Mouse (Mus musculus) lung, embryonic 14.5 days (tissue): ENCODE results near the gene Cd79b. TPM values are rescaled to one million over a fixed set of nuclear protein-coding genes. Genes with fewer than 3 reads are reported as not detected.

Source experiments
- ATAC-seq: fragments of 200-750 bp; cut with Nextera tagmentation; 2 replicates; pipeline ENCODE4 v1.8.0; 2017; ENCODE audit warnings: mild to moderate bottlenecking, moderate TSS enrichment, moderate library complexity; ENCODE audit not compliant: insufficient read depth
- DNase-seq: peaks from one replicate; pipeline ENCODE4 v3.0.0-alpha.2; 2015
- H3K27ac ChIP-seq: fragments of 300-500 bp; sonication (generic); 2 replicates; pipeline ENCODE4 v1.5.1; 2014; ENCODE audit warnings: low read depth, mild to moderate bottlenecking, moderate library complexity
- H3K27me3 ChIP-seq: fragments of 300-500 bp; sonication (generic); 2 replicates; pipeline ENCODE4 v1.6.1; 2014; ENCODE audit warnings: low read length, control low read depth; ENCODE audit not compliant: insufficient read depth
- H3K36me3 ChIP-seq: fragments of 300-500 bp; sonication (generic); 2 replicates; pipeline ENCODE4 v1.6.1; 2014; ENCODE audit warnings: control low read depth; ENCODE audit not compliant: insufficient read depth
- H3K4me1 ChIP-seq: fragments of 300-500 bp; sonication (generic); 2 replicates; pipeline ENCODE4 v1.6.1; 2014; ENCODE audit warnings: antibody characterized with exemption, control low read depth; ENCODE audit not compliant: insufficient read depth
- H3K4me2 ChIP-seq: fragments of 300-500 bp; sonication (generic); 2 replicates; pipeline ENCODE4 v1.6.1; 2014; ENCODE audit warnings: mild to moderate bottlenecking
- H3K4me3 ChIP-seq: fragments of 300-500 bp; sonication (generic); 2 replicates; pipeline ENCODE4 v1.5.1; 2014; ENCODE audit warnings: low read depth, low read length
- H3K9ac ChIP-seq: fragments of 300-500 bp; sonication (generic); 2 replicates; pipeline ENCODE4 v1.6.1; 2014
- H3K9me3 ChIP-seq: fragments of 300-500 bp; sonication (generic); 2 replicates; pipeline ENCODE4 v1.6.1; 2016; ENCODE audit warnings: low read depth, low read length, control low read depth
- CTCF ChIP-seq: IDR thresholded peaks from 2 replicates; pipeline ENCODE4 v1.5.1; 2016; ENCODE audit warnings: antibody characterized with exemption, low read depth
- WGBS: fragments of 180-500 bp; shearing (Covaris S2); extraction: QIAGEN DNeasy Blood & Tissue Kit; methylation state at CpG from one replicate; pipeline ENCODE4 v1.1.7; 2014; 5-methylcytosine and 5-hydroxymethylcytosine counted together
- polyA plus RNA-seq: library from polyadenylated mRNA; unstranded; fragments of >200 nt; fragmentation: Nextera tagmentation; extraction: Ambion mirVana; gene quantifications from 2 replicates; pipeline ENCODE4 v1.2.1, GENCODE M21; 2014

Gene Cd79b
- polyA plus RNA-seq, 1 experiment from 2014 or later: 3.4 TPM

- Histone ChIP-seq H3K27ac (no peak overlapping the region), H3K4me1 (peaks cover 9% of the 10 kb centered on the region), H3K9me3 (no peaks in the 10 kb centered on the region), H3K4me2 (no peak overlapping the region), H3K27me3 (no peaks in the 10 kb centered on the region), H3K9ac (no peak overlapping the region), H3K4me3 (no peak overlapping the region), H3K36me3 (peaks cover 88% of the 10 kb centered on the region)
- 86% methylated on average over 9 of the region's 9 CpGs for WGBS
- DNase-seq (no peak), ATAC-seq (no peak)
- no peak for TF ChIP-seq CTCF
These were observed 50.6 kb downstream of the Cd79b start for GRCm38 (mm10) chr11:106263963-106264362.

Other genes with a start within 250 kb of the Cd79b start
- 9.5 TPM in 2 replicates for gene Taco1, start 248.7 kb downstream of the Cd79b start, polyA plus RNA-seq
- 29.1 and 33.4 TPM in 2 replicates for gene Map3k3, start 230.1 kb downstream of the Cd79b start, polyA plus RNA-seq
- not detected in 2 replicates for gene Gm10840, start 153.9 kb downstream of the Cd79b start, polyA plus RNA-seq
- 211 and 229 TPM in 2 replicates for gene Limd2, start 153.9 kb downstream of the Cd79b start, polyA plus RNA-seq
- gene Strada, start 112.6 kb downstream of the Cd79b start, polyA plus RNA-seq: 31.7 and 32.6 TPM in 2 replicates
- gene Ccdc47, start 98.4 kb downstream of the Cd79b start, polyA plus RNA-seq: 66.5 and 69.6 TPM in 2 replicates
- 75.5 and 82.1 TPM in 2 replicates for gene Ddx42, start 97.8 kb downstream of the Cd79b start, polyA plus RNA-seq
- gene Ftsj3, start 58.7 kb downstream of the Cd79b start, polyA plus RNA-seq: 60.7 and 66.9 TPM in 2 replicates
- gene Psmc5, start 58.6 kb downstream of the Cd79b start, polyA plus RNA-seq: 275 and 288 TPM in 2 replicates
- 81.2 and 91.0 TPM in 2 replicates for gene Smarcd2, start 41.8 kb downstream of the Cd79b start, polyA plus RNA-seq
- gene Tcam1, start 38.1 kb downstream of the Cd79b start, polyA plus RNA-seq: 0.18 and 0.39 TPM in 2 replicates
- not detected in 2 replicates for gene Gh, start 12.9 kb downstream of the Cd79b start, polyA plus RNA-seq
- gene Scn4a, start 38.5 kb upstream of the Cd79b start, polyA plus RNA-seq: 0.05 and 0.24 TPM in 2 replicates
- 0.16 and 0.39 TPM in 2 replicates for gene Prr29, start 50.7 kb upstream of the Cd79b start, polyA plus RNA-seq
- 68.3 and 76.7 TPM in 2 replicates for gene Icam2, start 73.3 kb upstream of the Cd79b start, polyA plus RNA-seq
- 7.5 and 8.6 TPM in 2 replicates for gene Ern1, start 173.1 kb upstream of the Cd79b start, polyA plus RNA-seq